Mouse (Mus musculus) activated CD4-positive, CD25-positive, alpha-beta regulatory T cell, adult 9 weeks (primary cell): Measurements from ENCODE around the gene Gm9844. TPM values are rescaled to one million over a fixed set of nuclear protein-coding genes. Genes with fewer than 3 reads are reported as not detected.

ENCODE experiments used
- polyA plus RNA-seq: library from polyadenylated mRNA; unstranded; fragments of 100-300 nt; shearing (Covaris generic); gene quantifications from one replicate; pipeline ENCODE4 v1.2.1, GENCODE M21; 2017

Gm9844 gene
- polyA plus RNA-seq: 24.6 TPM

DNA sequence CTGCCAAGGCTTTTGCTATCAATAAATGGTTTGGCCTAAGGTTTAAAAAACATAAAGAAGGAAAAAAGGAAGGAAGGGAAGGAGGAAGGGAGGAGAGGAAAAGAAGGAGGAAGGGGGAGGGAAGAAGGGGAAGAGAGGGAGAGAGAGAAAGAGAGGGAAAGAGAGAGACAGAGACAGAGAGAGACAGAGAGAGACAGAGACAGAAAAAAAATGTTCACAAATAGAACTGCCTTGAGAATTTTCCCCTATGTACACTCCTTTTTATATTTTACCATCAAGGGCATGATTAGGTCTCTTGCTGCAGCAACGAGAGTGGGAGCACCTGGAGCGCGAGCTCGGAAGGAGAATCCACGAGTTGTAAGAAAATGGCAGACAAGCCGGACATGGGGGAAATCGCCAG lies at the start of gene Gm9844:
TSS of gene Gm9844 (plus strand) at position 301 of the 400 bp plus-strand sequence.

GRCm38 (mm10) chr7:24869532-24870165 lies 7.6 kb downstream of the Gm9844 start, which contains the start of the genes Lypd4 and Dmrtc2:
TSS of gene Lypd4 (minus strand) at chr7:24869941.
TSS of gene Dmrtc2 (plus strand) at chr7:24870057.

DNA sequence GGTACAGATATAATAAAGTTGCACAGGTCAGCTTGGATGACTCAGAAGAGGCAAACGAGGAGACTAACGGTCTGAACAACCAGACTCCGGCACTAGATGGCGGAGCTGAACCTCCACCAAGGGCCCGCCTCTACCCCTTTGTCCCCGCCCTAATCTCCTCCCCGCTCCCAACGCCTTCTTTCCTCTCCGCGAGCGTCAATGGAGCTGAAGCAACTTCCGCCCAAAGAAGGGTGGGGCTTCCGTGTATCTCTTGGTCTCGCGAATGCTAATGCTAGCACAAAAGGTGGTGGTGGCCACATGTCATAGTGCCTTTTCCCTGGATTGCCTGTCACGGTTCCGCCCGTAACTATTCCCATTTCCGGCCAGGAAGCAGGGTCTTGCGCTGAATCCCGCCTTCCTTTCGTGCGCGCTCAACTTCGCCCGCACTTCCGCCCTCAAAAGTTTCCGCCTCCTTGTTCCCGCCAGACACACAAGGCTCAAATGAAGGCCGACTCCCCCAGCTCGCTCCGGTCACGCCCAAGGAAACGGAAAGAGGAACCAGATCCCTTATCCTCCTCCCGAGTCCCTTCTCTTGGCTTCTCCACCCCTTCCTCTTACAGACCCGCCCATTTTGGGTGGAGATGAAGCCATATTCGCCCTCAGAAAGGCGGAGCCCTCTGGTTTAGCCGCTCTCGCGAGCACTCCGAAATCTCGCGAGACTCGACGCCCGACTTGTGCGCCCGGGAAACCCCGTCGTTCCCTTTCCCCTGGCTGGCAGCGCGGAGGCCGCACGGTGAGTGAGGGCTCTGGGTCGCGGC lies 22.1 kb downstream of the Gm9844 start, which contains the start of gene Rps19:
TSS of gene Rps19 (plus strand) at position 476 of the 797 bp plus-strand sequence.

GRCm38 (mm10) chr7:24897224-24897623 lies 35.2 kb downstream of the Gm9844 start, which contains the start of gene Cd79a:
TSS of gene Cd79a (plus strand) at chr7:24897381.

DNA sequence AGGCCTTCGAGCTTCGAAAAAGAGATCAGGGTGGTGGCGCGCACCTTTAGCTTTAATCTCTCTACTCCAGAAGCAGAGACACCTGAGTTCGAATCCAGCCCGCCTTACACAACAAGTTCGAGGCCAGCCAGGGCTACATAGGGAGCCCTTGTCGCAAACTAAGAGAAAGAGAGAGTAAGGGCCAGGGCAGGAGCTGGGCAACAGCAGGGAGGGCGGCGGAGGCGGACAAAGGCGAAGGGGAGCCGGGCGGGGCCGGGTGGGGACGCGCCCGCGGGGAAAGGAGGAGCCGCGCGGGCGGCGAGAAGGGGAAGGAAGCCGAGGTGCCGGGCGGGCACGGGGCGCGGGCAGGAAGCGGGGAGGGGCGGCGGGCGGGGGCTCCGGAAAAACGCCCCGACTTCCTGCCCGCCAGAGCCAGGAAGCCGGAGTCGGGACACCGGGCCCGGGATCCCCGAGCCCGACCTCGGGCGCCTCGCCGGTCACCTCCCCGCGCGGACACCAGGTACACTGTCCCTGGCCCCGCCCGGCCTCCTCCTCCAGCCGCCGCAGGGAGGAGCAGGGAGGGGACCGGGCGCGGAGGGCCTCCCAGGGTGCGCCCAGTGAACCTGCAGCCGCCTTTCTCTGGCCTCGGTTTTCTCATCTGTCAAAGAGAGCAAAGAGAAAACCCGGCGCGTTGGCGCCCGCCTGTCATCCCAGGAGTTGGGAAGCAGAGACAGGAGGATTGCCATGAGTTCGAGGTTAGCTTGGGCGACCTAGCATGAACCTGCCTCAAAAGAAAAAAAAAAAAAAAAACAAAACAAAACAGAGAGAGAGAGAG lies 40.8 kb downstream of the Gm9844 start, which contains the start of gene Arhgef1:
TSS of gene Arhgef1 (plus strand) at position 283 of the 814 bp plus-strand sequence.

Other genes with a start within 250 kb of the Gm9844 start
- gene Lypd3, start 225.7 kb upstream of the Gm9844 start, polyA plus RNA-seq: not detected
- gene Tex101, start 185.5 kb upstream of the Gm9844 start, polyA plus RNA-seq: not detected
- not detected for gene BC049730, start 153.0 kb upstream of the Gm9844 start, polyA plus RNA-seq
- gene Gm4763, start 135.3 kb upstream of the Gm9844 start, polyA plus RNA-seq: not detected
- not detected for gene Cd177, start 101.9 kb upstream of the Gm9844 start, polyA plus RNA-seq
- not detected for gene Ceacam10, start 85.0 kb upstream of the Gm9844 start, polyA plus RNA-seq
- not detected for gene Lypd4, start 7.7 kb downstream of the Gm9844 start, polyA plus RNA-seq
- not detected for gene Dmrtc2, start 7.8 kb downstream of the Gm9844 start, polyA plus RNA-seq
- gene Rps19, start 22.2 kb downstream of the Gm9844 start, polyA plus RNA-seq: 5,353 TPM
- 7.1 TPM for gene Cd79a, start 35.2 kb downstream of the Gm9844 start, polyA plus RNA-seq
- 843 TPM for gene Arhgef1, start 40.7 kb downstream of the Gm9844 start, polyA plus RNA-seq
- not detected for gene Gm4881, start 82.3 kb downstream of the Gm9844 start, polyA plus RNA-seq
- gene Rabac1, start 110.5 kb downstream of the Gm9844 start, polyA plus RNA-seq: 619 TPM
- gene Atp1a3, start 143.7 kb downstream of the Gm9844 start, polyA plus RNA-seq: 7.6 TPM
- 5.2 TPM for gene Grik5, start 210.1 kb downstream of the Gm9844 start, polyA plus RNA-seq
- gene Zfp574, start 210.4 kb downstream of the Gm9844 start, polyA plus RNA-seq: 34.8 TPM